Mouse (Mus musculus): ENCODE results near the gene Nfam1.

Nfam1 gene

DNA sequence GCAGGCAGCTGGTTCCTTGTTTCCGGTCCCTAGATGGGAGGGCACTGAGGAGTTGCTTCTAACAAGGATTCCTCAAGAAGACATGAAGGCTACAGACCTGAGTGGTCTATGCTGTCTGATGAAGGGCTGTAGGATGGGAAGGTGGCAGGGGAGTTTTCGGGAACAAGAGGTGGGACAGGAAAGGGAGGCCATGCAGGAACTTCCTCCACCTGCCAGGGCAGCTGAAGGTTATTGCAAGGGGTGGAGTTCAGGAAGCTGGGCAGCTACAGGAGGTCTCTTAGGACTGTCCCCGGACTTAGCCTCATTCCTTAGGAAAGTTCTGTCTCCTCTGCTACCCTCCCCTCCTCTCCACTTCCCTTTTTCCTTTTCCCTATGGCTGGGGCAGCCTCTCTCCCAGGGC, 5.7 kb upstream of the Nfam1 start:
- CTCF ChIA-PET, result interaction anchor here (0.5 to 0.9 kb wide), 5 partner anchors 57 to 270 kb away, joined by 3 to 5 read pairs (median 3); no protein-coding TSS in a partner anchor

DNA sequence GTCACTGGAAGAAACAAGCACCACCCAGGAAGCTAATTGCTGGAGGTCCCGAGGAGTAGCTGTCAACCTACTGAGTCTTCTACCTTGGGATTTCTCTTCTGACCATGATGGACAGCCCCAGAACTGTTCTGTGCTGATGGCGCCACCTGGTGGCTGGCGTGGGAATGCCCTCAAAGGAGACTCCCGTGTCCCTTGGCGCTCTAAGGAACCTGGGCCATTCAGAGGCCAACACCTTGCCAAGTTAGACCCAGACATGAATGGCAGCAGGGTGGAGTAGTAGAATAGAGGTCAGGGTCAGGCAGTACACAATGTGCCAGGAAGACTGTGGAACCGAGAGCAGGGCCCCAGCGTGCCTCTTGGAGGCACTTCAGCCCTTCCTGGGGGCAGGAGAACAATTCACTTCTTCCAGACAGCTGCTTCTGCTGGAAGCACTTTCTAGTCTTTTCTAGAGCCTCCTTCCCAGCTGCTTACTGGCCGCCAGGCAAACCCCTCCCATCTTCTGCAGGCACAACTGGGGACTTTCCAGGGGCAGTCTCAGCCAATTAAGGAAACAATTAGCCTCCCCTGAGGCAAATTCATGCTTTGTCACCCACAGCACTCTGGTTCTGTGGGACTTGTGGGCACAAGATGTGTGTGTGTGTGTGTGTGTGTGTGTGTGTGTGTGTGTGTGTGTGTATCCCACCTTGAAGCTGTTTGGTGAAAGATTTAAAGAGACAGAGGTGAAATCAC, 4.8 kb upstream of the Nfam1 start:
- CTCF ChIA-PET, result interaction anchor here (0.5 to 1.3 kb wide), 10 partner anchors 58 to 271 kb away, joined by 3 to 6 read pairs (median 4); no protein-coding TSS in a partner anchor

DNA sequence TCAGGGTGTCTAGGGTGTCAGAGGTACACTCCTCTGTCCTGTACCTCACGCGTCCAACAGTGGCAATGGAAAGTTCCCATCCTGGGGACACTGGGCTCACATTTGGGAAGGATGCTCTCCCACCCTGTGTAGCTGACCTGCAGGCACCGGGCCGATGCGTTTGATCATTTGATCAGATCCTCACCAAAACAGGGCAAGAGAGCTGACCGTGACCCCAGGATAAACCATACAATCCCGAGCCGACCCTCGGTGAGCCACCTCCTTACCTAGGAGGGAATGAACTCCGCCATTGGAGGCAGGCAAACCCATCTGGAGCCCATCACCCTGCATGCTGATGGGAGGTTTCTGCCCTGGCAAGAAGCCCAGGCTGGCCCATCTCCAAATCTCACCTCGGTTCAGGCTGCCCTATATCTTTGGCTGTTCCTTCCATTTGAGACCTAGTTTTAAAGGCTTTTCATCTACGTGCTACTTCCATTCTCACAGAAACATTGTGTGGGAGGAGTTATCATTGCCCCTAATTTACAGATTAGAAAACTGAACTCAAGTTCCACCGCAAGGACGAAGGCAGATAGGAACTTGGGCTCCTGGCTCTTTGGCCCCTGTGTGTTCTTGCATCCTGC, 3.9 kb upstream of the Nfam1 start:
- CTCF ChIA-PET, result interaction anchor here (0.6 to 1.3 kb wide), 5 partner anchors 14 to 232 kb away, joined by 3 to 5 read pairs (median 3); no protein-coding TSS in a partner anchor

- CTCF ChIA-PET, result interaction anchor here (0.5 to 0.7 kb wide), 3 partner anchors 13 to 171 kb away, joined by 3 to 8 read pairs (median 5); no protein-coding TSS in a partner anchor
Observed at GRCm38 (mm10) chr15:83036089-83036488, 3.0 kb upstream of the Nfam1 start.

DNA sequence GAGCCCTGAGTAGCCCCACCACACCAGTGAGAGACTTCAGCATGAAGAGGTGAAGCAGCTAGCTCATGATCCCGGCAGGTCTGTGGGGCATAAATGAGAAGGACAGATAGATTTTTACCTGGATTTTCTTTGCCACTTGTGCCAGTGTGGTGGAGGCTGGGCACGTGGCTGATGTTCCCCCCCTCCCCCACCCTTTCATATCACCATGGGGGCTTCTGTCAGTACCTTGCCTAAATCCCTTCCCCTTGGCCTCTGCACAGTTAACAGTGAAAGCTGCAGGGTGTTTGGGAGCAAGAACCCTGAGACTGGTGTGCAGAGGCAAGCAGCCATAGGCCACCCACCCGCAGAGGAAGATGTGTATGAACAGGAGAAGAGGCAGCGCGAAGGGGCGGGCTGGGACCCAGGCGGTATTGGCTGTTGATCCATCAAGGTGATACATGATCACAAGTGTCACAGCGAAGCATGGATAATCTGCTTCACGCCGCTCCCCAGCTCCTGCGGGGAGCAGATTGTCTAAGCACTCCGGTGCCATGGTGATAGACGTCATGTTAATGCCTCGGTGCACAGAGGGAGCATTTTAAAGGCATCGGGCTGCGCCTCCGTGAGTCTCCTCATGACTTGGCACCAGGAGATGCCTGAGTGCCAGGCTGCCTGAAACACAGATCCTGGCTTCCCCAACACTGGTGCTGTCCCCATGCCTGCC, 1.3 kb upstream of the Nfam1 start:
- CTCF ChIA-PET, result no interaction called here

DNA sequence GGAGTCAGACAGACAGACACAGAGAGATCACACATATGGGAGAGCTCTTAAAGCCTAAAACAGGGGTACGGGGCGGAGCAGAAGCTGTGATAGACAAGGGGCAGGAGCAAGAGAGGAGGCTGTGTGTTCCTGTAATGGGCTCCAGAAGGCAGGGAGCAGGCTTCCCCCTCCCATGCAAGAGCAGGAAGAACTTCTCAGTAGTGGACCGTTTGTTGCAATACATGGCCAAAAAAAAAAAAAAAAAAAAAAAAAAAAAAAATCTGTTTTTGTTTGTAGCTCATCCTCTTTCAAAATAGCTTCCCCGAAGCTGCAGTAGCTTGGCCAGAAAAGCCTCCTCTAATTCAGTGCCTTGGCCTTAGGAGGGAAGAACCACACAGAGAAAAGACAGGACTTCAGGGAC, 2.2 kb downstream of the Nfam1 start:
- CTCF ChIA-PET, result no interaction called here

- CTCF ChIA-PET, result interaction anchor here (0.5 kb wide), 1 partner anchor 165 kb away, joined by 3 read pairs; no protein-coding TSS in a partner anchor
Observed at GRCm38 (mm10) chr15:83029725-83030718, 3.1 kb downstream of the Nfam1 start.

GRCm38 (mm10) chr15:83026129-83026528, 7.0 kb downstream of the Nfam1 start:
- CTCF ChIA-PET, result no interaction called here

GRCm38 (mm10) chr15:83025041-83025760, 7.9 kb downstream of the Nfam1 start:
- CTCF ChIA-PET, result no interaction called here

GRCm38 (mm10) chr15:83022947-83023346, 10.2 kb downstream of the Nfam1 start:
- CTCF ChIA-PET, result interaction anchor here (0.6 kb wide), 1 partner anchor 14 kb away, joined by 5 read pairs; no protein-coding TSS in a partner anchor

DNA sequence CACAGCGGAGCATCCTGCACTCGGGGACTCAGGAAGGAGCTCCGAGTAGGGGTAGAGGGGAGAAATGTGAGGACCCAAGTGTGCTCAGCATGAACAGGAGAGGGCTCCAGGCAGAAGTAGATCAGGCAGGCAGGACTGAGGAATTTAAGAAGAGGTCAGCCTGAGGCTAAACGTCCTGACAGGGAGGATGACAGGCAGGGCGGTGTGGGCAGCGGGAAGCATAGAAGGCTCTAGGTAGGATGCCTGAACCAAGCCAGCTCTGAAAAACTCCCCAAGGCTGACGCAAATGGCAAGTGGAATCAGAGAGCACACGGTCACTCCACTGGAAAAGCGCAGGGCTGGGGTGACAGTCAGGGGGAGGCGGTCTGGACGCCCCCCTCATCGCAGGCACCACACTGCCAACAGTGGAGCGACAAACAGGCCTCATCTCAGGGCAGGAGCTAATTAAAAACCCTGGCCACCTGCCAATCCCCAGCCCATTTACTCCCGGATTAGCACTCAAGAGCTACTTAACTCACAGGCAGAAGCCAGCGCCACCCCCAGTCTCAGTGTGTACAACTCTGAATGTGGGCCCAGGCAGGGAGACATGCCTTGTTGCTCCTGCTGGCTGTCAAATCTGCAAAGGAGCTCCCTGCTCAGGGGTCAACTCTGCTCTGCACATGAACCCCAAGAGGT, 22.0 kb downstream of the Nfam1 start:
- CTCF ChIA-PET, result interaction anchor here (0.6 kb wide), 1 partner anchor 114 kb away, joined by 3 read pairs; no protein-coding TSS in a partner anchor

DNA sequence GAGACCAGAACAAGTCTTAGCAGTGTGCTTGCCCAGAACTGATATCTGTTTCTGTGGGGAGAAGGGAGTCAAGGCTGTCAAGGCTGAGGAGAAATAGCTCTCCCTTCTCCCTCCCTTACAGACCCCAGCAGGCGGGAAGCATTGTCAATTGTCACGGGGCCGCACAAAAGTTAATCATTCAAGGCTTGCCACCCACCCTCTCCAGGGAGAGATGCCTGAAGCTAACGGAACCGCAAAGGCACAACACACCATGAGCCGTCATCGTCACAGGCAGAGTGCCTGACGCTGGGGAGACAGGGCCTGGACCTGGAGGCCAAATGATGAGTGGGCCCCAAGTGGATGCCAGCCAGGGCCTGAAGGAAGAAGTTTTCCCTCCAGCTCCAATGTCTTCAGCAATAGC, 22.7 kb downstream of the Nfam1 start:
- CTCF ChIA-PET, result interaction anchor here (0.6 kb wide), 1 partner anchor 113 kb away, joined by 3 read pairs; no protein-coding TSS in a partner anchor

DNA sequence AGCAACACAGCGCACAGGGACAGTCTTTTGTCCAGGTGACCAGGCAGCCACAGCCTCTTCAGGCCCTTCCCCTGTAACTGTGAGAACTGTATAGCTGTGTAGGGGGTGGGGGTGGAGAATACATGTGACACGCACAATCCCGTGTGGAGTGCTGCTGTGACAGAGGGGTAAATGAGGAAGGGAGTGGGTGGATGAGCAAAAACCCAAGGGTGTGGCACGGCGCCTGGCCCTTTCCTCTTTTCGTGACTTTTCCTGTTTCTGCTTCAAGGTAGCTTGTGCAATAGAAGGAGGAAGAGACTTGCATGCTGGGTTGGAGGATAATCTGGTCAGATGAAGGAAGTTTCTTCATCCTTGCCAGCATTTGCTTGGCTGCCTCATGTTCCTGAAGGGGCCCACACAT, 23.6 kb downstream of the Nfam1 start:
- CTCF ChIA-PET, result interaction anchor here (0.5 kb wide), 1 partner anchor 924 kb away, joined by 3 read pairs; no protein-coding TSS in a partner anchor

DNA sequence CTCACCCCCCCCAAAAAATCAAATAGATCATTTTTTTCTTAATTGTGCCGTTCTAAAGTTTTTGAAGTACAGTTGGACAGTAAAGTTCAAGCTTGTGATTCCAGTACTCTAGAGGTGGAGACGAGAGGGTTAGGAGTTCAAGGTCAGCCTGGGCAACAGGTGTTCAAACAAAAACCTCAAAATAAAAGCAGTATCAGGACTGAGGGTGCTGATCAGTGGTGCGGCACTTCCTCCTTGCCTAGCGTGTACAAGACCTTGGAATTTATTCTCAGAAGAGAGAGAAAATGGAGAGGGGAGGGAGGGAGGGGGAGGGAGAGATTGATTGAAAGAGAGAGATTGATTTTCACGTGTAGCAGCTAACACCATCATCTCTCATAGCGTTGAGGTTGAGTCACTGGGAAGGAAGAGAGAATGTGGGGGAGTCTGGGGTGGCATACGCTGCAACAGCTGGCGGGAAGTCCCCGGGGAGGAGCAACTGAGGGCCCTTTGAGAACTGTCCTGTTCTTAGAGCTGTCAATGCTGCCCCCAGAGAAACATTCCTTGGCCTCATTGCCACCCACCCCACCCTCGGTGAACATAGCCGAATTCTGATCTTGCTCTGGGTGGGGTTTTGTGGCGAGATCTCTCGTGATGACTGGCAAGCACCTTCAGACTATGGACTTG, 24.2 kb downstream of the Nfam1 start:
- CTCF ChIA-PET, result interaction anchor here (0.5 to 0.6 kb wide), 2 partner anchors 27 to 923 kb away, joined by 3 read pairs; no protein-coding TSS in a partner anchor

- CTCF ChIA-PET, result no interaction called here
Observed at GRCm38 (mm10) chr15:83007346-83007920, 25.7 kb downstream of the Nfam1 start.

- CTCF ChIA-PET, result no interaction called here
Observed at GRCm38 (mm10) chr15:83002665-83003548, 30.2 kb downstream of the Nfam1 start.

GRCm38 (mm10) chr15:82998811-82999221, 34.3 kb downstream of the Nfam1 start:
- CTCF ChIA-PET, result no interaction called here

Measured in spleen, embryonic (tissue).